Mouse (Mus musculus): ENCODE data around the gene Jmjd1c. TPM values are rescaled to one million over a fixed set of nuclear protein-coding genes. Genes with fewer than 3 reads are reported as not detected.
"Not testable (repeated sequence)": the region's sequence is repeated elsewhere in the genome, so short reads cannot be mapped to it uniquely, and the experiment has no call there.

The Jmjd1c gene
- polyA plus RNA-seq, 1 experiment from 2014 or later = 46.9 TPM

- no peak overlapping the region for H3K4me2 ChIP-seq (ENCODE audit: low read depth, low read length)
- H3K4me3 ChIP-seq (ENCODE audit: low read depth, low read length) = no peak overlapping the region
- H3K9ac ChIP-seq (replicated peaks; ENCODE audit: low read length) = no peak overlapping the region
- WGBS = 78% methylated on average over 5 of the region's 5 CpGs
- no peaks in the 10 kb centered on the region for H3K36me3 ChIP-seq (replicated peaks; ENCODE audit: control insufficient read depth, insufficient read depth, low read depth, low read length)
- peaks cover under 1% of the 10 kb centered on the region; the same call in 1 of the 2 replicates for H3K4me1 ChIP-seq (ENCODE audit: control insufficient read depth, insufficient read depth, low read length)
- H3K27ac ChIP-seq (replicated peaks; ENCODE audit: low read depth, low read length) = no peak overlapping the region
- DNase-seq (ENCODE audit: low spot score) (no peak), ATAC-seq (replicated peaks; ENCODE audit: insufficient number of reproducible peaks, low FRiP score, low TSS enrichment, low read depth) (no peak)
- H3K27me3 ChIP-seq (ENCODE audit: control insufficient read depth, insufficient read depth, low read length) = no peaks in the 10 kb centered on the region
- no peaks in the 10 kb centered on the region for H3K9me3 ChIP-seq (replicated peaks; ENCODE audit: control insufficient read depth, low read length)
These were observed 13.7 kb downstream of the Jmjd1c start for GRCm38 (mm10) chr10:67109635-67110034.

GRCm38 (mm10) chr10:67111044-67111798, 15.3 kb downstream of the Jmjd1c start:
- Histone ChIP-seq H3K9ac (replicated peaks; ENCODE audit: low read length) (no peak overlapping the region), H3K4me3 (ENCODE audit: low read depth, low read length) (no peak overlapping the region), H3K36me3 (replicated peaks; ENCODE audit: control insufficient read depth, insufficient read depth, low read depth, low read length) (no peaks in the 10 kb centered on the region), H3K27me3 (ENCODE audit: control insufficient read depth, insufficient read depth, low read length) (no peaks in the 10 kb centered on the region), H3K9me3 (replicated peaks; ENCODE audit: control insufficient read depth, low read length) (no peaks in the 10 kb centered on the region), H3K4me1 (ENCODE audit: control insufficient read depth, insufficient read depth, low read length) (no peaks in the 10 kb centered on the region), H3K4me2 (ENCODE audit: low read depth, low read length) (no peak overlapping the region), H3K27ac (replicated peaks; ENCODE audit: low read depth, low read length) (no peak overlapping the region)
- ATAC-seq (replicated peaks; ENCODE audit: insufficient number of reproducible peaks, low FRiP score, low TSS enrichment, low read depth) (no peak), DNase-seq (ENCODE audit: low spot score) (no peak)
- 83% methylated on average over 14 of the region's 14 CpGs for WGBS

GRCm38 (mm10) chr10:67111799-67112177, 15.9 kb downstream of the Jmjd1c start:
- Histone ChIP-seq H3K27ac (replicated peaks; ENCODE audit: low read depth, low read length) (no peak overlapping the region), H3K4me3 (ENCODE audit: low read depth, low read length) (no peak overlapping the region), H3K36me3 (replicated peaks; ENCODE audit: control insufficient read depth, insufficient read depth, low read depth, low read length) (no peaks in the 10 kb centered on the region), H3K9me3 (replicated peaks; ENCODE audit: control insufficient read depth, low read length) (no peaks in the 10 kb centered on the region), H3K4me2 (ENCODE audit: low read depth, low read length) (no peak overlapping the region), H3K4me1 (ENCODE audit: control insufficient read depth, insufficient read depth, low read length) (no peaks in the 10 kb centered on the region), H3K27me3 (ENCODE audit: control insufficient read depth, insufficient read depth, low read length) (no peaks in the 10 kb centered on the region), H3K9ac (replicated peaks; ENCODE audit: low read length) (no peak overlapping the region)
- 78% methylated on average over 5 of the region's 5 CpGs for WGBS
- no peak for ATAC-seq (replicated peaks; ENCODE audit: insufficient number of reproducible peaks, low FRiP score, low TSS enrichment, low read depth)
- no peak for DNase-seq (ENCODE audit: low spot score)

GRCm38 (mm10) chr10:67112967-67113366, 17.0 kb downstream of the Jmjd1c start:
- H3K9ac ChIP-seq (replicated peaks; ENCODE audit: low read length); H3K4me3 ChIP-seq (ENCODE audit: low read depth, low read length); H3K4me1 ChIP-seq (ENCODE audit: control insufficient read depth, insufficient read depth, low read length); H3K9me3 ChIP-seq (replicated peaks; ENCODE audit: control insufficient read depth, low read length); DNase-seq (ENCODE audit: low spot score); H3K27me3 ChIP-seq (ENCODE audit: control insufficient read depth, insufficient read depth, low read length); ATAC-seq (replicated peaks; ENCODE audit: insufficient number of reproducible peaks, low FRiP score, low TSS enrichment, low read depth); H3K4me2 ChIP-seq (ENCODE audit: low read depth, low read length); H3K36me3 ChIP-seq (replicated peaks; ENCODE audit: control insufficient read depth, insufficient read depth, low read depth, low read length); H3K27ac ChIP-seq (replicated peaks; ENCODE audit: low read depth, low read length): not testable (repeated sequence)
- WGBS = 92% methylated on average over 5 of the region's 5 CpGs

DNA sequence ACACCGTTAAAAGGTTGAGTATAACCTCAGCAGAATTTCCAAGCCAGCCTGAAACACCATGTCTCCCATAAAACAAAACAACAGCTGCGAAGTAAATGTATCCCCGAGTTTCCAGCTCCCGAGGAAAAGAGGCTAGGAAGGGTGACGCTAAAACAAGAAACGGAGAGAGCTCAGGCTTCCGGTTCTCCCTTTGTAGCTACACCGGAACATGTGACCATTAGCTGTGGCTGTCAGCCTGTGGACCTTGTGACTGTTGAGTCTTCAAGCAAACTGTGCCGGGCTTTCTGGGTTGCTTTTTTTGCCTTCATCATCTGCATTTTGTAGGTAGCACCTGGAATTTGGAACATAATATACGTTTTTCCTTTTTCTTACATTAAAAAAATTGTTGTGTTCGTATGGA, 17.9 kb downstream of the Jmjd1c start:
- Histone ChIP-seq H3K4me1 (ENCODE audit: control insufficient read depth, insufficient read depth, low read length) (no peaks in the 10 kb centered on the region), H3K9ac (replicated peaks; ENCODE audit: low read length) (no peak overlapping the region), H3K27ac (replicated peaks; ENCODE audit: low read depth, low read length) (no peak overlapping the region), H3K4me3 (ENCODE audit: low read depth, low read length) (no peak overlapping the region), H3K9me3 (replicated peaks; ENCODE audit: control insufficient read depth, low read length) (no peaks in the 10 kb centered on the region), H3K4me2 (ENCODE audit: low read depth, low read length) (no peak overlapping the region), H3K36me3 (replicated peaks; ENCODE audit: control insufficient read depth, insufficient read depth, low read depth, low read length) (no peaks in the 10 kb centered on the region), H3K27me3 (ENCODE audit: control insufficient read depth, insufficient read depth, low read length) (no peaks in the 10 kb centered on the region)
- ATAC-seq (replicated peaks; ENCODE audit: insufficient number of reproducible peaks, low FRiP score, low TSS enrichment, low read depth) (no peak), DNase-seq (ENCODE audit: low spot score) (no peak)
- 85% methylated on average over 11 of the region's 11 CpGs for WGBS

GRCm38 (mm10) chr10:67115115-67115514, 19.2 kb downstream of the Jmjd1c start:
- Histone ChIP-seq H3K4me1 (ENCODE audit: control insufficient read depth, insufficient read depth, low read length) (no peaks in the 10 kb centered on the region), H3K27me3 (ENCODE audit: control insufficient read depth, insufficient read depth, low read length) (no peaks in the 10 kb centered on the region), H3K4me2 (ENCODE audit: low read depth, low read length) (no peak overlapping the region), H3K4me3 (ENCODE audit: low read depth, low read length) (no peak overlapping the region), H3K27ac (replicated peaks; ENCODE audit: low read depth, low read length) (no peak overlapping the region), H3K9me3 (replicated peaks; ENCODE audit: control insufficient read depth, low read length) (no peaks in the 10 kb centered on the region), H3K36me3 (replicated peaks; ENCODE audit: control insufficient read depth, insufficient read depth, low read depth, low read length) (no peaks in the 10 kb centered on the region), H3K9ac (replicated peaks; ENCODE audit: low read length) (no peak overlapping the region)
- WGBS = 10% methylated on average over 6 of the region's 6 CpGs
- DNase-seq (ENCODE audit: low spot score) = peak; percentile 48
- ATAC-seq (replicated peaks; ENCODE audit: insufficient number of reproducible peaks, low FRiP score, low TSS enrichment, low read depth) = no peak

DNA sequence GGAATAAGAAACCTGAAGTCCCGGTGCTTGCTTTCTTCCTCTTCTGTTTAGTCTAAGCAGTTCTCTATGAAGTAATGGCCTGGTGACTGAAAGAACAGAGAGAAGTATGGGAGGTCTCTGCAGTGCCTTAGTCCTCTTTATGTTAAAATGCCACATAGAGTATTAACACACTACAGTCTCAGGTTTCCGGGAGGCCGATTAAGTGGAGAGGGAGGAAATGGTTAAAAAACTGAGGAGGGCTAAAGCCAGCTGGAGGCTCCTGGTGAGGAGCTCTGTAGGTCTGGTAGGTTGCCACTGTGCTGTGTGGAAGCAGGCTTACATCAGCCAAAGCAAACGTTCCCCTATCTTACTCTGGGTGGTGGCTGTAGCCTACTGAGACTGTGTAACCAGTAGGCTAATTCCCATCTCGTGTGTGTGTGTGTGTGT, 19.8 kb downstream of the Jmjd1c start:
- no peak overlapping the region for H3K27ac ChIP-seq (replicated peaks; ENCODE audit: low read depth, low read length)
- H3K4me1 ChIP-seq (ENCODE audit: control insufficient read depth, insufficient read depth, low read length) = no peaks in the 10 kb centered on the region
- H3K9me3 ChIP-seq (replicated peaks; ENCODE audit: control insufficient read depth, low read length) = no peaks in the 10 kb centered on the region
- no peak; the same call in 1 of the 2 replicates for ATAC-seq (replicated peaks; ENCODE audit: insufficient number of reproducible peaks, low FRiP score, low TSS enrichment, low read depth)
- peak; percentile 49 for DNase-seq (ENCODE audit: low spot score)
- H3K36me3 ChIP-seq (replicated peaks; ENCODE audit: control insufficient read depth, insufficient read depth, low read depth, low read length) = no peaks in the 10 kb centered on the region
- no peak overlapping the region for H3K9ac ChIP-seq (replicated peaks; ENCODE audit: low read length)
- H3K4me3 ChIP-seq (ENCODE audit: low read depth, low read length) = no peak overlapping the region
- H3K4me2 ChIP-seq (ENCODE audit: low read depth, low read length) = no peak overlapping the region
- 13% methylated on average over 5 of the region's 5 CpGs for WGBS
- no peaks in the 10 kb centered on the region for H3K27me3 ChIP-seq (ENCODE audit: control insufficient read depth, insufficient read depth, low read length)

- Histone ChIP-seq H3K4me2 (ENCODE audit: low read depth, low read length) (no peak overlapping the region), H3K9ac (replicated peaks; ENCODE audit: low read length) (no peak overlapping the region), H3K4me1 (ENCODE audit: control insufficient read depth, insufficient read depth, low read length) (no peaks in the 10 kb centered on the region), H3K27me3 (ENCODE audit: control insufficient read depth, insufficient read depth, low read length) (no peaks in the 10 kb centered on the region), H3K36me3 (replicated peaks; ENCODE audit: control insufficient read depth, insufficient read depth, low read depth, low read length) (no peaks in the 10 kb centered on the region), H3K27ac (replicated peaks; ENCODE audit: low read depth, low read length) (no peak overlapping the region), H3K4me3 (ENCODE audit: low read depth, low read length) (no peak overlapping the region), H3K9me3 (replicated peaks; ENCODE audit: control insufficient read depth, low read length) (no peaks in the 10 kb centered on the region)
- DNase-seq (ENCODE audit: low spot score) (no peak), ATAC-seq (replicated peaks; ENCODE audit: insufficient number of reproducible peaks, low FRiP score, low TSS enrichment, low read depth) (no peak)
- WGBS = 62% methylated on average over 8 of the region's 8 CpGs
These were observed 20.3 kb downstream of the Jmjd1c start for GRCm38 (mm10) chr10:67116251-67116650.

Data from embryonic facial prominence, embryonic 11.5 days (tissue).